Mouse (Mus musculus): ENCODE data around the gene Tjap1. TPM values are rescaled to one million over a fixed set of nuclear protein-coding genes. Genes with fewer than 3 reads are reported as not detected.

Tjap1 gene
- total RNA-seq, 2 experiments from 2014 or later: 33.2 to 37.8 TPM

DNA sequence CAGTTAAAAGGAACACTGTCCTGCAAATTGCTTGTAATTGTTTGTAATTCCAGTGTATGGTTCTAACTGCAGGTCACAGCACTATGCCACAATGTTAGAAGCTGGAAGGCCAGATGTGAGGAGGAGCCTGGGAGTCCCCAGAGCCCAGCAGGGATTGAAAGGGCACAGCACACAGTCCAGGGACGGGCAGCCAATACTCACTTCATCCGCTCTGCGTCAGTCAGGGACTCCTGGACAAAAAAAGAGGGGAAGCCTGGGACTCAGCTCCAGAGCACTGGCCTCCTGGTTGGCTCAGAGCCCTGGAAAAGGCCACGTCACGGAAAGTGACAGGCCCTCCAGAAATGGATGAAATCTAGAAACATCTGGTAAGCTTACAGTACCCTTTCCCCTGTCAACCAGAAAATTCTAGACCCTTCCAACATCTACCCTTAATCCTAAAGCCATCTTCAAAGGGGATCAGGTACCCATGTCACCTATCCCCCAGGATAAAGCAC lies 20.6 kb downstream of the Tjap1 start:
- no peak for DNase-seq (ENCODE audit: extremely low spot score in 1 of 2, low spot score in 2 of 2)
- intact Hi-C loops (cut with DNase I): loop anchor here (5.0 kb wide), 1 partner anchor 35 kb away; the partner anchor contains the start of gene Dlk2

DNA sequence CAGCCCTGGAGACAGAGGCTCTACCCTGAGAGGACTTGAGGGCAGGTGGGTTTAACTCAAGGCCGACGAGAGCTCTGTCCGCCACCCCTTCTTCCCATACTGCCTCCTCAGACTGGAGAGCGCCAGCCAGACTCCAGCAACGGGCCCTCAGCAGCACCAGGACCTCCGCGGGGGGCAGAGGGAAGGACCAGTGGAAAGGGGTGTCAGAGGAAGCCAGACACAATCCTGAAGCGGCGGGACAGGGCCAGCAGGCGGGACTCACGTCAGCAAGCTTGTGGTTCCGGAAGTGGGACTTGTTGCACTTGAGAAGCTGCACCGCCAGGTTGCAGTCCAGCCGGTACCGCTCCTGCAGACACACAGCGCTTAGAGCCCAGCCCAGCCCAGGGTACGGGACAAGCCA lies 23.2 kb downstream of the Tjap1 start:
- intact Hi-C loops (cut with DNase I): loop anchor here (5.0 kb wide), 1 partner anchor 38 kb away; the partner anchor contains the start of gene Dlk2
- no peak for DNase-seq (ENCODE audit: extremely low spot score in 1 of 2, low spot score in 2 of 2)

DNA sequence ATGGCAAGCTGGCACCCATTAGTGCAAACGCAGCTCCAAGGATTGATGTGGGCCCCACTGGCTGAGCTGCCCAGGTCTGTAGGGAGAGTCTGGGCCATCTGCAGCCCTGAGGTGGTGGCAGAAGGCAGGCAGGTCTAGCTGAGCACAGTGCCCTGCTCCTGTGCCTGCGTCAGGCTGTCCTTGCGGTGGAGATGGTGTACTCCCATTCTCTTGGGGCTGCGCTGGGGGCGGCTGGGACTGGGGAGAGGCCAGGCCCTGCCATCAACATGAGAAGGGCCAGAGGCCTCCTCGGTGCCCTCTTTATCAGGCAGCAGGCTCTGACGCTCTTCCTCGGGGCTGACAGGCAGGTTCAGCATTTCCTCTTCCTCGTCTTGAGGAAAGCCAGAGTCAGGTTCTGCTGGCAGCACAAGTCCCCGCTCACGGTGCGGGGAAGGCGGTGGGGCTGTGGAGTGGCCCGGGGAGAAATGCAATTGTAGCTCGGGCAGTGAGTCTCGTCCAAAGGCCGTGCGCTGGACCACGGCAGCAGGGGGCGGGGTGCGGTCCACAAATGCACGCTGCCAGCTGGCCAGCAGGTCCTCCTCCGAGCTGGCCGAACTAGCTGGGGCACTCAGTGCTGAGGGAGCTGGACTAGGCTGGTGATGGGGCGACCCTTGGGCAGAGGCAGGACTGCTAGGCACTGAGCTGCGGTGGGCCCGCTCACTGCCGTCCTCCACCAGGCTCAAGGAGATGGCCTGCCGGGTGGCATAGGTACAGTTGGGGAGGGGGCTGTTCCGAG lies 24.4 kb downstream of the Tjap1 start:
- intact Hi-C loops (cut with DNase I): no loop called here
- DNase-seq (ENCODE audit: extremely low spot score in 1 of 2, low spot score in 2 of 2): no peak

DNA sequence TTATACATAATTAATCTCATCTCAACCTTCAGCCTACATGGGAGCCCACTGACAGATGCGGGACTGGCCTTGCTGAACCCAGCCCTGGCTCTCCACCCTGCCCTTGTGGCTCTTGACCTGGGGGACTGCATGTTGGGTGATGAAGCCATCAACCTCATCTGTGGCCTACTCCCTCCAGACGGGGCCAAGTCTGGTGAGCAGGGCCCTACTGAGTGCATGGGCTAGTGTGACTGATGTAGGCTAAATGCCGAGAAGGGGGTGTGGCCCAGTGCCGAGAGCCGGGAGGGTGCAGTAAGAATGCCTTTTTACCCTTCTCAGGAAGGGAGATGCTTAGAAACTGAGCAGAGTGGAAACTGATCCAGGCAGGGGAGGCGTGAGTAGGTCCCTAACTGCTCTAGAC lies 27.7 kb downstream of the Tjap1 start:
- intact Hi-C loops (cut with DNase I): no loop called here
- DNase-seq (ENCODE audit: extremely low spot score in 1 of 2, low spot score in 2 of 2): no peak

DNA sequence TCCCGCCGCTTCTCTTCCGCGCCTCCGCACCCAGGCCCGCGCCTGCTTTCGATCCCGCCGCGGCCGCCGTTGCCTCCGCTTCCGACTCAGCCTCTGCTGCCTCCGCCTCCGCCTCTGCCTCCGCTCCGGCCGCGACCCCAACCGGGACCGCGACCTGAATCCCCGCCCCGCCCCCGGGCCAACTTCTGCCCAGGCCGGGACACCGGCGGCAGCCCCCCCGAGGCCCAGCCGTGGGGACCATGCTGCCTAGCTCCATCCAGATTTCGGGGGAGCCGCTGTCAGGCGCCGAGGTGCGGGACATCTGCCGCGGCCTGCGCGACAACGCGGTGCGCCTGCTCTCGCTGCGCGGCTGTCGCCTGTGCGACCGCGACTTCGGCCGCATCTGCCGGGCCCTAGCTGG lies 28.7 kb downstream of the Tjap1 start:
- intact Hi-C loops (cut with DNase I): no loop called here
- DNase-seq (ENCODE audit: extremely low spot score in 1 of 2, low spot score in 2 of 2): peak in 1 of 2 experiments; percentile 76

DNA sequence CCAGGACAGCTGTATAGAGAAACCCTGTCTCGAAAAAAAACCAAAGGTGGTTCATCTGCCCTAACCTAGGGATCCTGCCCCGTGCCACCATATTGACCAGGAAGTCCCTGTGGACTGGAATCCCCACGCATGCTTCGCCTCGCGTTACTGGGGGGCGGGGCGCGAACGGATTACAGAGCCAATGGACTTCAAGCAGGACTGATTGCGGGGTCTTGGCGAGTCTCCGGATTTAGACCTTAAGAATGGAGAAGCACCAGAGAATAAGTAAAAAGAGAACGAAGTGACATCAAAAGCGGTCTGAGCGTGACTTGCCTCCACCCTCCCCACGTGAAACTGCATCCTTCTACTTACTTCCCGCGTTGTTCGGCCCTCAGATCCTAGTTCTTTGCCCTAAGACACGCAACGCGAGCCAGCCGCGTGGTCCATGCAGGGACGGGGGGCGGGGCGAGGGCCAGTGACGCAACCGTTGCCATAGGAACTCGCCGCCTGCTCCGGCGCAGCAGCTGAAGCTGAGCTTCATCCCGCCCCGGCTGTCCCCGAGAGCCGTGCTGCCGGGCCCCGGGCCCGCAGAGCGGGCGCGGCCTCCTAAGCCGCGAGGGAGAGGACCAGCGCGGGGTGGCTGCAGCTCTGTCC lies 29.3 kb downstream of the Tjap1 start, which contains the start of gene Lrrc73:
Lrrc73 (plus strand) TSS at position 80 of the 633 bp plus-strand sequence.
- DNase-seq (ENCODE audit: extremely low spot score in 1 of 2, low spot score in 2 of 2): peak; percentile 92 to 95
- intact Hi-C loops (cut with DNase I): no loop called here

DNA sequence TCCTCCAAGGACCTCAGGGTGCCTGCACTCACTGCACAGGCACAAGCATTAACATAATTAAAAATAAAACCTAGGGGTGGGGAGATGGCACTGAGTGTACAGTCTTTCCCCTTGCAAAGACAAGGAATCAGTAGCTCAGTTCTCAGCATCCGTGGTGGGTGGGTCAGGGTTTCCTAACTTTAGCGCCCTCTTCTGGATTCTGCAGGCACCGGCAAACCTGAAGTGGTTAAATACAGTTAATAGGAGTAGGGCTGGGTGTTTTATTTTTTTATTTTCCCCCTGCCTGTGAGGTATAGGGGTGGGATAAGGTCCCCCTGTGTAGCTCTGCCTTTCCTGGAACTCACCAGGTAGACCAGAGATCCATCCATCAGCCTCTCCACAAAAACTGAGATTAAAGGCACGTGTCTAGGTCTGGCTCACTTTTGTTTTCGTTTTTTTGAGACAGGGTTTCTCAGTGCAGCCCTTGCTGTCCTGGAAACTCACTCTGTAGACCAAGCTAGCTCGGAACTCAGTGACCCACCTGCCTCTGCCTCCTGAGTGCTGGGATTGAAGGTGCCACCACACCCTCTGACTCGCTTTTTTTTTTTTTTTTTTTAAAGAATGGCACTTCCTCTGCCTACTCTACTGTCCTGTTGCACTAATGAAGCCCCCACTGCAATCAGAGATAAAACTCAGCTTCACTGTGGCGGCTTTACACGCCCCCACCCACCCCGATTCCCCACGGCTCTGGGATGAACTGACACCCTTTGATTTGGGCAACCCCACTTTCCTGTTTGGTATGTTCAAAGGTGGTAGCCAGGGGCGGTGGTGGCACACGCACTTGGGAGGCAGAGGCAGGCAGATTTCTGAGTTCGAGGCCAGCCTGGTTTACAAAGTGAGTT lies 30.0 kb downstream of the Tjap1 start:
- DNase-seq (ENCODE audit: extremely low spot score in 1 of 2, low spot score in 2 of 2): no peak
- intact Hi-C loops (cut with DNase I): no loop called here

DNA sequence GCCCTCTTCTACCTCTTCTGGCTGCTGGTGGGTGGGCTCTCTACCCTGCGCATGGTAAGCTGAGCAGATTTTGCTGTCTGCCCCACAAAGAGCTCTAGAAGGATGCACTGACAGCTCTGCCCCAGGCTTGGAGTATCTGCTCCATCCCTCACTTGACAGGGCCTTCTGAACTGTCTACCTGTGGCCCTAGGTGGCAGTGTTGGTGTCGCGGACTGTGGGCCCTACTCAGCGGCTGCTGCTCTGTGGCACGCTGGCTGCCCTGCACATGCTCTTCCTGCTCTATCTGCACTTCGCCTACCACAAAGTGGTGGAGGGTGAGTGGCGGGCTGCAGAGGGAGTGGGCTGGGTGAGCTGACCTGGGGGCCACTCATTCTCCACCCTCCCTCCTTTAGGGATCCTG lies 31.7 kb downstream of the Tjap1 start:
- intact Hi-C loops (cut with DNase I): no loop called here
- no peak for DNase-seq (ENCODE audit: extremely low spot score in 1 of 2, low spot score in 2 of 2)

DNA sequence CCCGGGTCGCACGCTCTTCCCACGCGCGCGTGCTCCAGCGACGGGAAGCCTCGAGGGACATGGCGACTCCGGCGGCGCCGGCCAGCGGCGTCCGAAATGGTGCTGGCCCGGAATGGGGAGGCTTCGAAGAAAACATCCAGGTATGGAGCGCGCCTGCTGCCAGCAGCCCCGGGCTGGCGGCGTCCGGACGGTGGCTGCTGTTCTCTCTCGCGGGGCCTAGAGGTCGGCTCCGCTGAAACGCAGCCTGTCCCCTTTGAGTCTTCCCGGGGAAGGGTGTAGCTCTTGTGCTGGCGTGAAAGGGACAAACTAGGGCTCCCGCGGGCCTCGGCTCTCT lies 34.7 kb downstream of the Tjap1 start:
- intact Hi-C loops (cut with DNase I): no loop called here
- no peak for DNase-seq (ENCODE audit: extremely low spot score in 1 of 2, low spot score in 2 of 2)

DNA sequence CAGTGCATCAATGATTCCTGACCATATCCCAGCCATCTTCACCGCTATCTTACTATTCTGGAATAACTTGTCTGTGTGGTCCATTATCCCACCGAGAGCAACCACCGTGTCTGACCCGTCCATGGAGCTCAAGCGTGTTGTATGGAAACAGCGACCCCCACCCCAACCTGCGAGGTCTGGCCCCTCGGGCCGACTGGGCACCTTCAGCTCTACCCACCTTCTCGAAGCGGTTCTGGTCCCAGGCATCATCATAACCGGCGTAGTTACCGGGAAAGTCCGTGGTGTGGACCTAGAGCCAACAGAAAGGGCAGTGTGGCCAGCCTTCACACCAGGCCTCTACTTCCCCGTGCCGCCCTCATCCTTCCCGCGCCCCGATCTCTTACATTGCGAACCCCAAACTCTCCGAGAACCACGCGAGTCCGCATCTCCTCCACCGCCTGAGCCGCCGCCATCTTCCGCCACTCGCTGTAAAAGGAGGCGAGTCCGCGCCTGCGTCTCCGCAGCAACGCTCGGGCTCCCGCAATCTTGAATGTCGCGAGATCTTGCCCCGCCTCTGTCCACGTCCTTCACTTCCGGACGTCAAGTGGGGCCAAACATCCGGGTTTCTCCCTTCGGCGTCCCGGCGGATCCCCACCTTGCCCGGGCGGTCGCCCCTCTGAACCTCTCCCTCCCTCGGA lies 35.2 kb downstream of the Tjap1 start, which contains the start of the genes Polr1c and Yipf3:
Polr1c (minus strand) TSS at position 543 of the 677 bp plus-strand sequence.
Yipf3 (plus strand) TSS at position 569 of the 677 bp plus-strand sequence.
- DNase-seq (ENCODE audit: extremely low spot score in 1 of 2, low spot score in 2 of 2): peak; percentile 95 to 97
- intact Hi-C loops (cut with DNase I): no loop called here

DNA sequence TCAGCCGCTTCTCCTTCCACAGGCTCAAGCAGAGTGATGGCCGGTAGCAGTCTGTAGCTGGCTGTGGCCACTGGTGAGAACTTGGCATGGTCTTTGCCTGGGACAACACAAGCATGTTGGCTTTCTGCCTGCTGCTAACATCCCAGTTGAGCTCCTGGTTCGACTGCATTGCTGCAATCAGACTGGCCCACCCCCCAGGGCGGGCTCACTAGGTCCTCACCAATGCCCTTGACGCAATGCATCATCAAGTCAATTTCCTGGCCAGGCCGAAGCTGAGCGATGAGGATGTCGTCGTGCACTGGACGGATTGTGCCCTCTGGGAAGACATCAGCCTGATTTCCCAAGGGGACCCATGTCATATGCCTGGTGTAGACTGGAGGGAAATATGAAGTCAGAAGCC lies 38.2 kb downstream of the Tjap1 start:
- intact Hi-C loops (cut with DNase I): no loop called here

DNA sequence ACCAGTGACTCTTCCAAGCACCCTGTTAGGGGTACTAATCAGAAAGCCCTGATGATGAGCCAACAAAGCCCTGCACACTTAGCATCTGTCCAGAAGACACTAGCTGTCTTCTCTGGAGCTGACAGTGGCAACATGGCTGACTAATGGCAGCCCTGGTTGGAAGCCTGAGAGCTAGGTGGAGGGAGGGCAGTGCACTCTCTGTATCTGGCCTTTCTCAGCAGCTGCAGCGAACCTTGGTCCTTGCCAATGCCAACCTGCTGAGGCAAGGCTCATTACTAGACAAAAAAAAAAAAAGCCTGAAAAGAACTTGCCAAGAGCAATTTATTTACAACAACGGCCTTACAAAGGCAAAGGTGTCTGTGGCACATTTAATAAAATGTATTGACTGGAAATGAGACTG lies 39.2 kb downstream of the Tjap1 start:
- DNase-seq (ENCODE audit: extremely low spot score in 1 of 2, low spot score in 2 of 2): no peak
- intact Hi-C loops (cut with DNase I): no loop called here

More for the DNA sequence above, 38.2 kb downstream of the Tjap1 start:
- no peak for DNase-seq (ENCODE audit: extremely low spot score in 1 of 2, low spot score in 2 of 2)

DNA sequence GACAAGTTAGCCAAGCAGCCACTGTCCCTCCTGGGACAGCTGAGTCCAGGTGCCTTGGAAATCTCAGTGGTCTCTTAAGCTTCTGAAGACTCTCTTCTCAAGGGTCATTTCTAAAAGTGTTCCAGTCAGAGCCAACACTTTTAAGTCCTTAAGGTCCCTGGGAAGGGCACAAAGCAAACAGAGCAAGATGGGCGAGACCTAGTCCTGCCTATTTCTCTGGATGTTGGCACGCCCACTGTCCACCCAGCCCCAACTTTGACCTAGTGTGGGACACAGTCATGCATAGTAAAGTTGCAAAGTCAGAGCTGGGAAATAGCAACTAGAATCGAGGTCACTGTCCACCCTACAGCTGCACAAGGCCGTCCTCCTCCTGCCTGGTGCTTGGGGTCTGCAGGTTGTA lies 39.8 kb downstream of the Tjap1 start:
- no peak for DNase-seq (ENCODE audit: extremely low spot score in 1 of 2, low spot score in 2 of 2)
- intact Hi-C loops (cut with DNase I): no loop called here

DNA sequence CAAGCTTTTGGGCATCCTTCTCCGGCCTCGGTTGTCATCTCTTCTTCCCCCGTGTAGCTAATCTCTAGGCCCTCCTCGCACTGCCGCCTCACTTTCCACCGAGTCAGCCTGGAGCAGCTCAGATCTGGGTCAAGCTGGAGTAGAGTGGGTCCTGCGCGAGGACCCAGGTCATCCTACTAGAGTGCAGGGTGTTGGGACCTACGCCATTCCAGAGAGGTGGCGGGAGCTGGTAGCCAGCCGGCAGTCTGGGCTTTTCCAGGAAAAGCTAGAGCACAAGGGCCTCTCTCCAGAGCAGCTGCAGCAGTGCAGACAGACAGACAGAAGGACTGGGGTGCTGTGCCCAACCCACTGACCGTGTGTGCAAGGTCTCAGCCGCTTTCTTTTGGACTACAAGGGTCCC lies 40.6 kb downstream of the Tjap1 start:
- intact Hi-C loops (cut with DNase I): no loop called here
- no peak for DNase-seq (ENCODE audit: extremely low spot score in 1 of 2, low spot score in 2 of 2)

DNA sequence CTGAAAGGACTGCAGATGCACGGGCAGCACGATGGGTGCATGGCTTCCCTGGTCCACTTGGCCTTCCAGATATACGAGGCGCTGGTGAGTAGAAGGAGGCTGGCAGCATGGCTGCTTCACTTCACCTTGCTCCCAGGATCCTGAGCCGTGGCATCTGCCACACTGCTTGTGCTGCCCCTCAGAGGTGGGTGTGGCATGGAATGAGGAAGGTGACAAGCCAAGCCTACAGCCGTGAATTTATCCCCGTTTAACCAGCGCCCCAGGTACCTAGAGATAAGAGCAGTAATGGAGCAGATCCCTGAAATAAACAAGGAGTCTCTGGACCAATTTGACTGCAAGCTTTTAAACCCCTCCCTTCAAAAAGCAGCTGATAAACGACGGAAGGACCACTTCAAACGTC lies 41.4 kb downstream of the Tjap1 start:
- no peak for DNase-seq (ENCODE audit: extremely low spot score in 1 of 2, low spot score in 2 of 2)
- intact Hi-C loops (cut with DNase I): no loop called here

DNA sequence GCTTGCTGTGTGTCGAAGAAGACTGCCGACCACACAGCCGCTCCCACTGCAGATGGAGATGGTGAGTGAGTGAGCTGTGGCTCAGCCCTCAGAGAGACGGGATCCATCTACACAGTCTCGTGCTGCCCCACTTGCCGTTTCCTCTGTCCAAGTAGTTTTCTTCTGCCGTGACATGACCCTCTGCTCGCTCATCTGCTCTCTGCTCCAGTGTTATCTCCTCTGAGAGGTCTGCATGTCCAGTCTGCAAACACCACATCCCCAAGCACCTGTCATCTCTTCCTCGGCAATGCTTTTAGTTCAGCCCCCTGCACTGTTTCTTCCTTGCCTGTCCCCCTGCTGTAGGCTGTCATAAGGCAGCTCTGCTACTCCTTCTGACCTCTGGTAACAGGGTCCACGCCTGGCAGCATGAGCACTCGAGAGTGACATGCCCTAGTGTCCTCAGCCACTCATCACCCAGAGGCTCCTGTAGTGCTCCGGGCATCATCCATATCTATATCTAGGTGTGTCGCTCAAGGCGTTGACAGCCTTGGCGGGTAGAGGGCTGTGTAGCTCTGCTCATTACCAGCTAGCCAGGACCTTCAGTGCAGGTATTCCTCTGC lies 43.2 kb downstream of the Tjap1 start:
- DNase-seq (ENCODE audit: extremely low spot score in 1 of 2, low spot score in 2 of 2): no peak
- intact Hi-C loops (cut with DNase I): no loop called here

DNA sequence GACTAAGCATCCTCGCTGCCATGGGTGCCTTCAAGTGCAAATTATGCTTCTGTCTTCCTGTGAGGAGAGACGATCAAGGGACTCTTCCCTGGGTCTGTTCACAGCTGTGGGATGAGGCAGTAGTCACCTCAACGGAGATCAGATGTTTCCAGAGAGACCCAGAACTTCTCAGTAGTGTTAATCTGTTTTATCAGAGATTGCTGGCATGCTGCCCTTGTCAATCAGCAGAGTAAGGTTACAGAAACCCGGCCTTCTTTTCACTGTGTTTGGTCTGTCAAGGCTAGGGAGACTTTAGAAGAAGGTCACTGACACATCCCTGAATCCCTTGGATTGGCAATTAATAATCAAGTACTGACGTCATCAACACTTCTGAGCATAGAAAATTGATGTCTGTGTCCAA lies 45.3 kb downstream of the Tjap1 start:
- DNase-seq (ENCODE audit: extremely low spot score in 1 of 2, low spot score in 2 of 2): no peak
- intact Hi-C loops (cut with DNase I): no loop called here

DNA sequence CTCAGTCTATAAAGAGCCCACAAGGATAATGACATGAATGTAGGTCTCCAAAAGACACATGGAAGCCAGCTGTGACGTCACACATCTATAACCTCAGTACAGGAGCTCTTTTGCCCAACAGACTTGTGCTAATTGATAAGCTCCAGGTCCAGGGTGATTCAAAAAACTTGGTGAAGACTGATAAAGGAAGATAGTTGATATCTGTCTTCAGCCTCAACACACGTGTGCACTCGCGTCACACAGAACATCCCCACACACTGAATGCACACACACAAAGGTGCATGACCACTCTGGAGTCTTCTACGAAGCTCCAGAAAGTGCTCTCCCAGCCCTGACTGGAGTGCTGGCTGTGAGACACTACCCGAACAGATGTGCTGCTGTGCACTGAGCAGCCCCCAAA lies 45.7 kb downstream of the Tjap1 start:
- no peak for DNase-seq (ENCODE audit: extremely low spot score in 1 of 2, low spot score in 2 of 2)
- intact Hi-C loops (cut with DNase I): no loop called here

Measured in left cerebral cortex, postnatal 10 days (tissue).